Mouse (Mus musculus) splenic B cell, adult 2 months (primary cell): ENCODE data around the gene Gemin8.

ENCODE experiments used
- DNase-seq: peaks from one replicate; pipeline ENCODE4 v3.0.0-alpha.2; 2011; ENCODE audit warnings: low read depth, low spot score
- H3K27me3 ChIP-seq: 2 replicates; pipeline ENCODE4 v1.6.1; 2012; ENCODE audit warnings: mild to moderate bottlenecking, low read length, moderate library complexity, mixed read lengths; ENCODE audit not compliant: control insufficient read depth, poor library complexity, insufficient read depth, severe bottlenecking
- H3K36me3 ChIP-seq: 2 replicates; pipeline ENCODE4 v1.6.1; 2012; ENCODE audit warnings: mild to moderate bottlenecking, low read length, moderate library complexity, mixed read lengths; ENCODE audit not compliant: control insufficient read depth, poor library complexity, insufficient read depth, severe bottlenecking

The Gemin8 gene

GRCm38 (mm10) chrX:166169892-166170799 lies at the start of gene Gemin8:
Gene Gemin8, plus strand, starts transcription at chrX:166170454.
- peak; percentile 96 for DNase-seq
- H3K27me3 ChIP-seq, result no peaks in the 10 kb centered on the region
- H3K36me3 ChIP-seq, result no peaks in the 10 kb centered on the region

GRCm38 (mm10) chrX:166147158-166147846 lies 23.0 kb upstream of the Gemin8 start:
- DNase-seq, result no peak
- Histone ChIP-seq H3K36me3 (no peaks in the 10 kb centered on the region), H3K27me3 (no peaks in the 10 kb centered on the region)

GRCm38 (mm10) chrX:166162773-166163172 lies 7.5 kb upstream of the Gemin8 start:
- Histone ChIP-seq H3K36me3 (no peaks in the 10 kb centered on the region), H3K27me3 (no peaks in the 10 kb centered on the region)
- peak; percentile 36 for DNase-seq

- no peaks in the 10 kb centered on the region for H3K36me3 ChIP-seq
- peak; percentile 71 for DNase-seq
- H3K27me3 ChIP-seq, result no peaks in the 10 kb centered on the region
These were observed 2.9 kb upstream of the Gemin8 start for GRCm38 (mm10) chrX:166167307-166167706.

GRCm38 (mm10) chrX:166167923-166168322 lies 2.3 kb upstream of the Gemin8 start:
- H3K27me3 ChIP-seq, result no peaks in the 10 kb centered on the region
- no peak for DNase-seq
- H3K36me3 ChIP-seq, result no peaks in the 10 kb centered on the region

- no peaks in the 10 kb centered on the region for H3K36me3 ChIP-seq
- H3K27me3 ChIP-seq, result no peaks in the 10 kb centered on the region
- no peak for DNase-seq
These were observed 815 bp downstream of the Gemin8 start for GRCm38 (mm10) chrX:166170800-166171738.

GRCm38 (mm10) chrX:166172041-166172440 lies 1.8 kb downstream of the Gemin8 start:
- no peak for DNase-seq
- no peaks in the 10 kb centered on the region for H3K36me3 ChIP-seq
- no peaks in the 10 kb centered on the region for H3K27me3 ChIP-seq

GRCm38 (mm10) chrX:166172661-166173060 lies 2.4 kb downstream of the Gemin8 start:
- no peaks in the 10 kb centered on the region for H3K27me3 ChIP-seq
- DNase-seq, result no peak
- no peaks in the 10 kb centered on the region for H3K36me3 ChIP-seq

- Histone ChIP-seq H3K27me3 (no peaks in the 10 kb centered on the region), H3K36me3 (no peaks in the 10 kb centered on the region)
- no peak for DNase-seq
These were observed 3.5 kb downstream of the Gemin8 start for GRCm38 (mm10) chrX:166173796-166174195.

- no peaks in the 10 kb centered on the region for H3K27me3 ChIP-seq
- no peak for DNase-seq
These were observed 7.7 kb downstream of the Gemin8 start for GRCm38 (mm10) chrX:166177929-166178328.

GRCm38 (mm10) chrX:166183094-166183493 lies 12.8 kb downstream of the Gemin8 start:
- H3K36me3 ChIP-seq, result no peaks in the 10 kb centered on the region
- DNase-seq, result no peak
- H3K27me3 ChIP-seq, result no peaks in the 10 kb centered on the region

More at GRCm38 (mm10) chrX:166177929-166178328, 7.7 kb downstream of the Gemin8 start:
- H3K36me3 ChIP-seq, result no peaks in the 10 kb centered on the region

GRCm38 (mm10) chrX:166185327-166185913 lies 15.2 kb downstream of the Gemin8 start:
- no peak for DNase-seq
- no peaks in the 10 kb centered on the region for H3K27me3 ChIP-seq
- H3K36me3 ChIP-seq, result no peaks in the 10 kb centered on the region

- no peaks in the 10 kb centered on the region for H3K27me3 ChIP-seq
- H3K36me3 ChIP-seq, result no peaks in the 10 kb centered on the region
- DNase-seq, result no peak
These were observed 17.5 kb downstream of the Gemin8 start for GRCm38 (mm10) chrX:166187803-166188202.

GRCm38 (mm10) chrX:166196327-166196726 lies 26.1 kb downstream of the Gemin8 start:
- Histone ChIP-seq H3K27me3 (no peaks in the 10 kb centered on the region), H3K36me3 (no peaks in the 10 kb centered on the region)
- no peak for DNase-seq
